Mouse (Mus musculus) liver, embryonic 14.5 days (tissue): ENCODE results near the gene Slc8a3. TPM values are rescaled to one million over a fixed set of nuclear protein-coding genes. Genes with fewer than 3 reads are reported as not detected.

Experiments
- ATAC-seq: fragments of 200-750 bp; cut with Nextera tagmentation; 2 replicates; pipeline ENCODE4 v1.8.0; 2017; ENCODE audit warnings: moderate number of reproducible peaks, mild to moderate bottlenecking, moderate library complexity; ENCODE audit not compliant: insufficient read depth
- DNase-seq, 3 experiments: peaks; one replicate each; pipeline ENCODE4 v3.0.0-alpha.2; 2012 to 2013; ENCODE audit warnings: low read depth in 3 of 3, low spot score in 3 of 3
- H3K27ac ChIP-seq: fragments of 300-500 bp; sonication (generic); 2 replicates; pipeline ENCODE4 v1.5.1; 2014; ENCODE audit warnings: moderate library complexity, mild to moderate bottlenecking, control low read depth, inconsistent platforms
- H3K27me3 ChIP-seq: fragments of 300-500 bp; sonication (generic); 2 replicates; pipeline ENCODE4 v1.6.1; 2014; ENCODE audit warnings: mild to moderate bottlenecking, low read length, moderate library complexity; ENCODE audit not compliant: control insufficient read depth, insufficient read depth
- H3K36me3 ChIP-seq: fragments of 300-500 bp; sonication (generic); replicated peaks from 2 replicates; pipeline ENCODE4 v1.6.1; 2014; ENCODE audit warnings: low read depth; ENCODE audit not compliant: control insufficient read depth, insufficient read depth
- H3K4me1 ChIP-seq, 2 experiments: fragments of 200-500 bp in 1 of 2; fragments of 300-500 bp in 1 of 2; sonication (generic) in 1 of 2; replicated peaks; 2 replicates each; pipeline ENCODE4 v1.6.1; 2012 to 2014; ENCODE audit warnings: antibody characterized with exemption in 1 of 2, inconsistent platforms in 1 of 2, low read length in 1 of 2; ENCODE audit not compliant: control insufficient read depth in 2 of 2, insufficient read depth in 2 of 2
- H3K4me2 ChIP-seq: fragments of 300-500 bp; sonication (generic); 2 replicates; pipeline ENCODE4 v1.6.1; 2014; ENCODE audit warnings: low read depth, mild to moderate bottlenecking, control low read depth, moderate library complexity
- H3K4me3 ChIP-seq, 2 experiments: fragments of 200-500 bp in 1 of 2; fragments of 300-500 bp in 1 of 2; sonication (generic) in 1 of 2; 2 replicates each; pipeline ENCODE4 v1.5.1; 2012 to 2014; ENCODE audit warnings: low read depth in 2 of 2, low read length in 2 of 2, mild to moderate bottlenecking in 2 of 2, control low read depth in 1 of 2, inconsistent platforms in 1 of 2, moderate library complexity in 1 of 2; ENCODE audit not compliant: insufficient read depth in 1 of 2
- H3K9ac ChIP-seq: fragments of 300-500 bp; sonication (generic); replicated peaks from 2 replicates; pipeline ENCODE4 v1.6.1; 2014; ENCODE audit warnings: mild to moderate bottlenecking, control low read depth, moderate library complexity
- H3K9me3 ChIP-seq: fragments of 300-500 bp; sonication (generic); 2 replicates; pipeline ENCODE4 v1.6.1; 2016; ENCODE audit warnings: low read length, mixed read lengths; ENCODE audit not compliant: control insufficient read depth
- CTCF ChIP-seq: IDR thresholded peaks from 2 replicates; pipeline ENCODE4 v1.5.1; 2016; ENCODE audit warnings: antibody characterized with exemption, low read depth, control low read depth
- EP300 ChIP-seq: IDR thresholded peaks from 2 replicates; pipeline ENCODE4 v1.6.1; 2016; ENCODE audit warnings: antibody characterized with exemption, low read depth
- WGBS: fragments of 180-500 bp; shearing (Covaris S2); extraction: QIAGEN DNeasy Blood & Tissue Kit; methylation state at CpG from one replicate; pipeline ENCODE4 v1.1.7; 2014; ENCODE audit not compliant: insufficient replicate concordance; 5-methylcytosine and 5-hydroxymethylcytosine counted together
- polyA plus RNA-seq, 2 experiments: library from polyadenylated mRNA; depleted of rRNA in 1 of 2; stranded (reverse) in 1 of 2; unstranded in 1 of 2; fragments of >200 nt; fragmentation: Nextera tagmentation in 1 of 2; extraction: Ambion mirVana in 1 of 2; gene quantifications; 2 replicates each; pipeline versions ENCODE4 v1.2.1 to v1.2.3; 2012 to 2014

Slc8a3 gene
- polyA plus RNA-seq, 2 experiments, result 0.02 TPM; not detected in 1

GRCm38 (mm10) chr12:81159947-81160346 lies 173.0 kb downstream of the Slc8a3 start:
- no peak for DNase-seq
- Histone ChIP-seq H3K9me3 (no peaks in the 10 kb centered on the region), H3K9ac (no peak overlapping the region), H3K4me1 (peaks cover 0 to 6% of the 10 kb centered on the region in 2 experiments; a peak in 1 of 4 replicates), H3K27me3 (no peaks in the 10 kb centered on the region), H3K4me2 (no peak overlapping the region), H3K27ac (no peak overlapping the region), H3K36me3 (no peaks in the 10 kb centered on the region), H3K4me3 (no peak overlapping the region)
- no peak for ATAC-seq
- 42% methylated on average over 2 of the region's 2 CpGs for WGBS
- TF ChIP-seq EP300 (no peak), CTCF (no peak)

- no peak for ATAC-seq
- Histone ChIP-seq H3K4me1 (peaks cover 0 to 6% of the 10 kb centered on the region in 2 experiments; a peak in 1 of 4 replicates), H3K4me2 (no peak overlapping the region), H3K27ac (no peak overlapping the region), H3K36me3 (no peaks in the 10 kb centered on the region), H3K9me3 (no peaks in the 10 kb centered on the region), H3K9ac (no peak overlapping the region), H3K27me3 (no peaks in the 10 kb centered on the region), H3K4me3 (no peak overlapping the region)
- no peak for TF ChIP-seq CTCF
- no peak for TF ChIP-seq EP300
- WGBS, result 72% methylated on average over 8 of the region's 8 CpGs
- no peak for DNase-seq
Observed at GRCm38 (mm10) chr12:81156841-81157240, 176.1 kb downstream of the Slc8a3 start.

DNA sequence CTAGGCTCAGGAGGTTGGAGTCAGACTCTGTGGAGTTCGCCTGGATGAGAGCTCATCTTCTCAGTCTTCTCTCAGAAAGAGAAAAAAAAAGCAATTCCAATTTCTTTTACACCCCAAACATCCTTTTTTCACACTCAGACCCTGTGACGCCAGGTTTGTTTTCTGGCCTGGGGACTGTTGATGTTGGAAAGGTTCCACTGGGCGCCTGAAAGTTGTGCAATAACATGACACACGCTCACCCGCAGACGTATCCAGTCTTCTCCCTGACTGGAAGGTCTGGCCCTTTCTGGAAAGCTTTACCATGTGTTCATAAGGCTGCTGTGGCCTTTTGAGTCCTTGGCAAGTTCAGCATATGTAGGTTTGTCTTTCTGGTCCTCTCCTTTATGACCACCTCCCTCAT lies 177.3 kb downstream of the Slc8a3 start:
- no peaks in the 10 kb centered on the region for H3K36me3 ChIP-seq
- ATAC-seq, result no peak
- WGBS, result 57% methylated on average over 6 of the region's 6 CpGs
- TF ChIP-seq EP300 (no peak), CTCF (no peak)
- H3K9me3 ChIP-seq, result no peaks in the 10 kb centered on the region
- H3K4me3 ChIP-seq, result no peak overlapping the region
- no peak overlapping the region for H3K4me2 ChIP-seq
- peaks cover 0 to 6% of the 10 kb centered on the region in 2 experiments; a peak in 1 of 4 replicates for H3K4me1 ChIP-seq
- DNase-seq, result peak in 1 of 3 experiments; percentile 12
- no peak overlapping the region for H3K27ac ChIP-seq
- no peak overlapping the region for H3K9ac ChIP-seq
- no peaks in the 10 kb centered on the region for H3K27me3 ChIP-seq

DNA sequence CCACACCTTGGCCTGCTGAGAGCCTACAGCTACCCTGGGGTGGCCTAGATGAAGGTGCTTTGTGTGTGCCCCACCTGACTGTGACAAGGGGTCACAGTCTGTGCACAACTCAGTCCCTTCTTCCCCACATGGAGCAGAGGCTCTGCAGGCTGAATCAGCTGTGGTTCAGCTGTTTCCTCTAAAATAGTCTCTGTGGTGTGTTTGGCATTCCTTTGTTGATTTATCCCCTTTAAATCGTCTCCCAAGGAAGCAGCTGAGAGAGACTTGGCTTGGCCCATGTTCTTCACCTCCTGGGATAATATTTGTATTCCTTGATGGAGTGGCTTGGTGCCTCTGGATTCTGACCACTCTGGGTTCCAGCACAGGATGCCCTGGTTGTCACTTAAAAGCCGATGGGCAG lies 180.9 kb downstream of the Slc8a3 start:
- H3K4me2 ChIP-seq, result no peak overlapping the region
- H3K27ac ChIP-seq, result no peak overlapping the region
- H3K9me3 ChIP-seq, result no peaks in the 10 kb centered on the region
- WGBS, result 40% methylated on average over 2 of the region's 2 CpGs
- no peaks in the 10 kb centered on the region for H3K36me3 ChIP-seq
- DNase-seq, result no peak
- no peak overlapping the region for H3K9ac ChIP-seq
- H3K27me3 ChIP-seq, result no peaks in the 10 kb centered on the region
- H3K4me3 ChIP-seq, result no peak overlapping the region
- H3K4me1 ChIP-seq, result peaks cover 0 to 6% of the 10 kb centered on the region in 2 experiments; a peak in 1 of 4 replicates
- ATAC-seq, result no peak
- TF ChIP-seq CTCF (no peak), EP300 (no peak)

GRCm38 (mm10) chr12:81150917-81151316 lies 182.1 kb downstream of the Slc8a3 start:
- TF ChIP-seq CTCF (no peak), EP300 (no peak)
- 55% methylated on average over 5 of the region's 5 CpGs for WGBS
- Histone ChIP-seq H3K4me3 (no peak overlapping the region), H3K27ac (no peak overlapping the region), H3K4me1 (peaks cover 0 to 2% of the 10 kb centered on the region in 2 experiments; a peak in 1 of 4 replicates), H3K27me3 (no peaks in the 10 kb centered on the region), H3K9me3 (no peaks in the 10 kb centered on the region), H3K4me2 (no peak overlapping the region), H3K36me3 (no peaks in the 10 kb centered on the region), H3K9ac (no peak overlapping the region)
- DNase-seq (no peak), ATAC-seq (no peak)
